Mouse (Mus musculus): ENCODE data around the gene Socs7.
A peak's percentile ranks its signal among the peaks of the same experiment; 100 is the strongest.

Gene Socs7

DNA sequence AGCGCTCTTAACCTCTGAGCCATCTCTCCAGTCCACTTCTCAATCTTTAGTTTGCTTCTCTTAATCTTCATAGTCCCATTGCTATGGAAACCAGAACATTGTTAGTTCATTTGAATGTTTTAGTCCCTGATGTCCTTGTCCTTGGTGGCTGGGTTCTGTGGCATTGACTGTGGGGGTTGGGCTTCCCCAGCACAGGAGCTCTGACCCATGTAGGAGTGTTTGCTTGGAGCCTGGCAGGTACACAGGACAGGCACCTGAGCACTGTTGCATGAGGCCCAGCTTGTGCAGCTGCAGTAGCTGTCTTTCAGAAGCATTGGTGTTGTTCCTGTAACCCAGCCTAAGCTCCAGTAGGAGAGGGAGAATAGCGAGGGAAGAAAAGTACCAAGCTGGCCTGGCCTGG, 25.5 kb downstream of the Socs7 start:
- DNase-seq (ENCODE audit: low read depth, low spot score): no peak

- DNase-seq (ENCODE audit: low read depth, low spot score): no peak
Observed at GRCm38 (mm10) chr11:97389127-97389526, 26.8 kb downstream of the Socs7 start.

DNA sequence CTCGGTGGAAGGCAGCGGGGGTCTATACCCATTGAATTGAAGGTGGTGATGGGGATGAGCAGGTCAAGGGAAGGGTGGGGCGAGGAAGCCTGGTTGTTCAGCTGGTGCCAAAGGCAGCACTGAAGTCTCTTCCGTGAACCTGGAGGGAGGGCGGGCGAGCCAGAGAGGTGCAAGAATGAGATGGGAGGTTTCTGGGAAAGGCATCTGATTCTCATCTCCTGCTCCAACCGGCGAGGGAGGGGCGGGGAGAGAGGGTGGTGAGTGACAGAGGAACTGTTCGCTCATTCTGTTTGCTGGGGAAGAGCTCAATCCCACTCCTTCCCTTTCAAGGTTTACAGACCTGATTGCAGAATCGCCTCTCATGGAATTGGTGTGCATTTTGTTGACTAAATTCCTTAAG, 31.3 kb downstream of the Socs7 start:
- DNase-seq (ENCODE audit: low read depth, low spot score): no peak

DNA sequence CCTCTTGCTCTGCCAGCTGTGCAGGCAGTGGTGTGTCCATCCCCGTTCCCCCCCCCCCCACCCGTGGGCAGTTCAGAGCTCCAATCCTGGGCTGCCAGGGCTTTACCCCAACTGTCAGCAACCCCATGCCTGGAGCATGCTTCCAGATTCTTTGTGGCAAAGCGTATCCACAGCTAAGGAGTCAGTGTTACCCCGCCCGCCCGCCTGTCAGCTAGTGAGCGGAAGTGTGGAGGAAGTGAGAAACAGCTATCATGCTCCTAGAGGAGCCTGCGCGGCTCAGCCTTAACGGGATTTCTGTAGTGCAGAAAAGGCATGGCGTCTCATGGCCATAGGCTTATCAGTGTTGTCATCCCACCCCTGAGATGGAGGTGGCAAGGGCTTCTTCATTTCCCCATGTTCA, 31.8 kb downstream of the Socs7 start:
- DNase-seq (ENCODE audit: low read depth, low spot score): no peak

- no peak for DNase-seq (ENCODE audit: low read depth, low spot score)
Observed at GRCm38 (mm10) chr11:97398506-97398905, 36.2 kb downstream of the Socs7 start.

- DNase-seq (ENCODE audit: low read depth, low spot score): peak; percentile 89
Observed at GRCm38 (mm10) chr11:97399958-97400710, 37.8 kb downstream of the Socs7 start.

- DNase-seq (ENCODE audit: low read depth, low spot score): peak; percentile 20
Observed at GRCm38 (mm10) chr11:97401082-97401481, 38.7 kb downstream of the Socs7 start.

GRCm38 (mm10) chr11:97401686-97402435, 39.5 kb downstream of the Socs7 start:
- DNase-seq (ENCODE audit: low read depth, low spot score): no peak

- DNase-seq (ENCODE audit: low read depth, low spot score): no peak
Observed at GRCm38 (mm10) chr11:97402746-97403145, 40.4 kb downstream of the Socs7 start.

DNA sequence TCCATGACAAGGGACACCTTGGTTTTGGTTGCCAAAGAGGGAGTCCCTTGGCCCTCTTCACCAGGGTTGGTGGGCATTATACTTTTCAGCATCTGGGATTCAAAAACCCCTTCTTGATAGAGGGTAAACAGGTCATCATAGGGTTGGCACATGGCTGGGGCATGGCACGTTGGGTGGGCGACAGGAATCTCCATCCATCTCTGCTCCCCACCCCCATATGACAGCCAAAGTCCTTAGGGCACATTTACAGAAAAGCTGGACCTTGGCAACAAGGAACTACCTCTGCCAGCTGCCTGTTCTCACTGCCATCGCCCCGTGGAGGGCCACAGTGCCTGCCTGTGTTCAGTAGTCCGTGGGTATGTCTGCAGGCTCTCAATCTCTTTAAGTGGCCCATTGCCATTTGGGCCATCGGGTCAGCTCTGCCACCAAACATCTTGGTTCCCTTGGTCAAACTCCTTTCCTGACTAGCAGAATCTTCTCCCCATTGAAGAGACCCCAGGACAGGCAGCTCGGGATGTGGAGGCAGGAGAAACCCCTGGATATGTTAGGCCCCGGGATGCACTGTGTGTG, 41.3 kb downstream of the Socs7 start:
- no peak for DNase-seq (ENCODE audit: low read depth, low spot score)

- peak; percentile 66 for DNase-seq (ENCODE audit: low read depth, low spot score)
Observed at GRCm38 (mm10) chr11:97404184-97404760, 41.9 kb downstream of the Socs7 start.

GRCm38 (mm10) chr11:97404761-97405190, 42.4 kb downstream of the Socs7 start:
- peak; percentile 27 for DNase-seq (ENCODE audit: low read depth, low spot score)

DNA sequence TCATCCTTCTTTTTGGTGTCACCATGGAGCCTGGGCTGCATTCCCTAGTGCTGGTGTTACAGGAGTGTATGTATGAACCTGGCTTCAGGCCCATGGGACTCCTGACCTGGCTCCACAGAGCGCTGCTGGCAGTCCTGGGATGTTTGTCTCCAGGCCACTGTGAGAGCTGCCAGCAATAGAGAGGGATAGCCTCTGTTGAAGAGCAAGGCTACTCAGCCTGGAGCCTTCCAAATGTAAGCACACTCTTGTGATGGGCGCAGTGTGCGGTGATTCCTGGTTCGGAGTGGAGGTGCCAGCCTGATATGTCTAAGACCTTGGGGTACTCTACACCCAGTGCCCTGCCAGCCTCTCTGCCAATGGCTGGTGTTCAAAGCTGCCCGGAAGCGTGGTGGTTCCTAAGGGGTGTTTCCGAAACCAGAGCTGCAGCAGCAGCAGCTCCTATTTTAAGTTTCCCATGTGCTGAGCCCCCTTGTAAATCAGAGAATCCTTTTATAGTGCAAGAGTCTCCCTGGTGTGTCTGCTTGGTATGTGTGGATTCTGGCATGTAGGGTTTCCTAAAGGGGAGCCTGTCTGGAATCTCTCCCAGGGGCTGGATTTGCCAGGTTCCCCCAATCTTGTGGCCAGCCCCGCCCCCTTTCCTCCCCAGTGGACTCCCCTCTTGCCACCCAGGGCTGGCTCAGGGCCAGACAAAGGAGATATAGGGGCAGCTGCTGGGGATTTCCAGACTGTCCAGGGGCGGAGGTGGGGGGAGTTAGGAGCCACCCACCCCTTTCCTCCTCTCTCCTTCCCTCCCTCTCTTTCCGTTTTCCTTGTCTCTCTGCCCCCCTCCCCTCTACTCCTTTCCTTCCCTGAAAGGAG, 44.0 kb downstream of the Socs7 start:
- no peak for DNase-seq (ENCODE audit: low read depth, low spot score)

DNA sequence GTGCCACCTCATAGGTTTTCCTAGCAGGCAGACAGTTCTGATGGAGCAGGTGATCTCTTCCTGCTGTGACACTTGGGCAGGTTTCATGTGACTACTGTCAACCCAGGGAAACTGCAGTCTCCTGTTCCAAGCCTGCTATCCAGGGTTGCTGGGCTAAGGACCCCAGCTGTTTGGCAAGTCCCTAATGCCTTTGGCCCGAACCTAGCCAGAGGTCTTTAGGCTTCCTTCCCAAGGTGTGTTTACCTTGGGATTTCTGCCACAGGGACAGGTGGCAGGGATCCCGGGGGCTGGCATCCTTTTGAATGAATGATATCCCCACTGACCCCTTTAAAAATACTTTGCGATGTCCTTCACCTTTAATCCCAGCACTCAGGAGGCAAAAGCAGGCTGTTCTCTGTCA, 45.1 kb downstream of the Socs7 start:
- DNase-seq (ENCODE audit: low read depth, low spot score): no peak

GRCm38 (mm10) chr11:97408171-97408570, 45.8 kb downstream of the Socs7 start:
- DNase-seq (ENCODE audit: low read depth, low spot score): peak; percentile 79

- DNase-seq (ENCODE audit: low read depth, low spot score): no peak
Observed at GRCm38 (mm10) chr11:97410958-97411357, 48.6 kb downstream of the Socs7 start.

GRCm38 (mm10) chr11:97412117-97412516, 49.8 kb downstream of the Socs7 start:
- DNase-seq (ENCODE audit: low read depth, low spot score): no peak

DNA sequence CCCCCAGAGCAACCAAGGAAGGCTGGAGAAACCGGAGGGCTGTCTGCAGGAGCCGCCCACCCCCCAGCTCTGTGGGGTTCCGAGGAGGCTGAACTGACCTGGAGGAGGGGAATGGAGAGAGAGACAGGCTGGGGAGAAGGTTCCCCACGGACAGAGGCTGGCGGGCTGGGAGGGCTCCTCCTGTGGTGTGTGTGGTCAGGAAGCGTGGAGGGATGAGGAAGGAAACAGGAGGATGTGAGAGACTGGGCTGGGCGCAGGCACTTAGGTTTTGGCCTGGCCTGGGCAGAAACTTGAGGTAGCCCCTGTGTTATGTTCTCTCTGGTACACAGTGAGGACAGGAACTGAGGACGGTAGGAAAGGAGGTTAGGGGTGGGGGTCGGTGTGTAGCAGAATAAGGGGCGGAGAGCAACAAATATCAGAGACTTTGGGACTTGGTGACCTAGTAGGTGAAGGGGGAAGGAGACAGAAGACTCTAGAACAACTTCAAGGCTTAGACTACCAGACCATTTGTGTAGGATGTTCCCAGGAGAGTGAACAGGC, 50.5 kb downstream of the Socs7 start:
- DNase-seq (ENCODE audit: low read depth, low spot score): no peak

- peak; percentile 35 for DNase-seq (ENCODE audit: low read depth, low spot score)
Observed at GRCm38 (mm10) chr11:97415330-97415711, 53.0 kb downstream of the Socs7 start, which contains the start of gene Arhgap23. TSS of gene Arhgap23 (plus strand) at chr11:97415533.

DNA sequence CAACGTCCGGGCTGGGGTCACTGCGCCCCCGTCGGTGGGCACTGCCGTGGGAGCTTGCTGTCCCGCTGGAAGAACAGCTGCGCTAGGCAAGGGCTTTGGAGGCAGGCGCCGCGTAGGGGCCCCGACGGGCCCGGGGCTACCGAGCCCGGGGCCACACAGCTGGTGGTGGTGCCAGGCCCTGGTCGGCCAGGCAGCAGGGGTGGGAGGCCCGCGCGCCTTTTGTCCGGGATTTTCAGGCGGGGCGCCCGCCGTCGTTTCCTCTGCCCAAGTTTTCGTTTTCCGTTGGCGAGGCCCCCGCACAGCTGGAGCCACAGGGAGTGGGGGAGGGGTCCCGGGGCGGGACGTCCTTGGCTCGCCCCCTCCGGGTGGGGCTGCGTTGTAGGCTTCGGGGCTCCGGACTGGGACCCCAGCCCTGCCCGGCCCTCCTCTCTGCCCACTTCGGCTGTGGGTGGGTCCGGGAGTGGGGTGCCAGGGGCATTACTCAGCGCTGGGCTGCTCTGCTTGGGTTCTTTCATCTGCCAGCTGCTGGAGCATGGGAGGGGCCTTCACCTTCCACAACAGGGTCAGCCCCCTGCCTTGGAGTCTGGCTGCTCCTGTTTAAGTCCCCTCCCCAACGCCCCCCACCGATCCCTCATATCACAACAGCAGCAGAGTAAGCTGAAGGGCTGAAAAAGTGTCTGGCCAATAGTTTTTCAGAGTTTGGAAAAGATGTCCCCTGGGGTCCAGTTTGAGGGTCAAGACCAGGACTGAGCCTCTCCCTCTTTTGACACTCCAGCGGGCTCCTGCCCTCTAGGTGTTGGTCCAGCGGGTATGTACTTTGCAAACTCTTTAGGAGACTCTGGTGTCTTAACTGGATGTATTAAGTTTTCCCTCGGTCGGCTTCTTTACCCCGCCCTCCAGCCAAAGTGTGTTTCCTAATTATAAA, 53.6 kb downstream of the Socs7 start:
- peak; percentile 37 for DNase-seq (ENCODE audit: low read depth, low spot score)

Measured in CD4-positive, CD25-positive, alpha-beta regulatory T cell, adult 2 months (primary cell).